Mouse (Mus musculus) c-Kit-positive CD71-negative TER-119-negative erythroid progenitor cells, embryonic 14.5 days (primary cell): ENCODE measurements at regions not wholly inside any gene's neighbourhood (a gene's known extent, or its start where the extent isn't known, plus 50 kb on each side); places are given as distances from the start of the nearest gene placed in this dataset.

ENCODE experiments used
- DNase-seq: peaks from one replicate; pipeline ENCODE4 v3.0.0-alpha.2; 2013; ENCODE audit warnings: low read depth

DNA sequence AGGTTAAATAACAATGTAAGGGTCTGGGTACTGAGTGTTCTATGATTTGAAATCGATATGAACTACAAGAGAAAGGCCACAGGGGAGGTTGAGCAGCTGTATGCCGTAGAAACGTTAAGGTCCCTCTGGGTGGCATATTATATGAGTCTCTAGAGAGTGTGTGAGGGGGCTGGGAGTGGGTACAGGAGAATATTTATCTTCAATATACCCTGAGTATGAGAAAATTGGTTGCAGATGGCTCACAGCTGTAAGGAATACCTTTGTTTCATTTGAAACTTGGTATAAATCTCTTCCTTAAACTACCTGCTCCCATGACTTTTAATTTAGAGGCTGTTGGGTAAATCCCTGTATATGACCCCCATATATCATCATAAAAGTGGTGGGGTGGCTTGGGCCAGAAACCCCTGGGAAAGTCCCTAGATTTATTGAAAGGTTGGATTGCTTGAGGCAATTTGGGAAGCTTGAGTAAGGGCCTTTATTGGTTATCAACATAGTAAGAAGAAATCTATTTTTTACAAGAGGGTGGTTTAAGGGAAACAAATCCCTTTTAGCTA, 128.7 kb upstream of the Prkg2 start:
- DNase-seq: no peak

DNA sequence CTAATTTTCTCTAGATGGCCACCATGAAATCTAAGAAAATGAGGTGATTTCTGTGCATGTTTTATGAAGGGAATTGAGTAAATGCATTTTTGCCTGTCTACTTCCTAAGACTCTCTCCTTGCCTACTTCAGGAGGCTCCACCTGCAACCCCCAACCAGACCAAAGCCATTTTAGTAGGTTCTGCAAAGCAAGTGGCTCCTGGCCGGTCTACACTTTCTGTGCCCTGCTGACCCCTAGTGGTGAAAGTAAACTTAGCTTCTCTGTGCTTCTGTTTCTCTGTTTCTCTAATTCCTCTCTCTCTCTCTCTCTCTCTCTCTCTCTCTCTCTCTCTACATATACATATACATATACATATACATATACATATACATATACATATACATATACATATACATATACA, 120.8 kb upstream of the Prkg2 start:
- peak; percentile 23 for DNase-seq

- no peak for DNase-seq
Observed at GRCm38 (mm10) chr5:99153269-99153850, 116.2 kb upstream of the Prkg2 start.

DNA sequence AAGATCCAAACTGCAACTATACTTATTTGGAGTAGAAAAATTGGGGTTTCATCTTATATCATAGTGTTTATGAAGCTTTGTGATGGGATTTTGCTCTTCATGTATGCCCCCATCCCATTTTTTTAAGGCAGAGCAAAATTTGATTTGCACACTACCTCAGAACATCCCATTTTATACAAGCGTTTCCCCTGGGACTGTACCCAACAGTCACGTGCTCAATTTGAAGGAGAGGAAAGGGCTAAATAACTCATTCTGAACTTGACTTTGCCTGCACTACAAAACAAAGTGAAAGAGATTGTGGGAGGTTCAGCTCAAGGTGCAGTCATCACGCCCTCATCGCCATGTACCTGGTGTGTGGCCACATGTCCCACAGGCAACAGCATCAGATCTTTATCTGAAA, 115.1 kb upstream of the Prkg2 start:
- no peak for DNase-seq

DNA sequence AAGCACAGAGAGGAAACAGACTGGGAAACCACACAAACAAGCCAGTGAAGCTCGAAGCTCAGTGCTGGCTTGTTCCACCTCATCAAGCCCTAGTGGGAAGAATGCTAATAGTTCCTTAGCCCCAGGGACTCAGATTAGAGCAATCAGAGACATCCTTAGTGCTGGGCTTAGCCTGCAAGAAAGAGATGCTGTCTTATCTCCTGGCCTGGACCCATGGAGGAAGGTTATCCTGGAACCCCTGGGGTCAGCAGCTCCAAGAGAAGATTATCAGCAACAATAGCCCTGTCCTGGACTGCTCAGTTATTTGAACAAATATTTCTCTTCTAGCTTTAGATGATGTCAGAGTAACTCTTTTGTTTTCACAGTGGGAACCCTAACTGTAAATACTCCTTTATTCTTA, 112.8 kb upstream of the Prkg2 start:
- DNase-seq: no peak

DNA sequence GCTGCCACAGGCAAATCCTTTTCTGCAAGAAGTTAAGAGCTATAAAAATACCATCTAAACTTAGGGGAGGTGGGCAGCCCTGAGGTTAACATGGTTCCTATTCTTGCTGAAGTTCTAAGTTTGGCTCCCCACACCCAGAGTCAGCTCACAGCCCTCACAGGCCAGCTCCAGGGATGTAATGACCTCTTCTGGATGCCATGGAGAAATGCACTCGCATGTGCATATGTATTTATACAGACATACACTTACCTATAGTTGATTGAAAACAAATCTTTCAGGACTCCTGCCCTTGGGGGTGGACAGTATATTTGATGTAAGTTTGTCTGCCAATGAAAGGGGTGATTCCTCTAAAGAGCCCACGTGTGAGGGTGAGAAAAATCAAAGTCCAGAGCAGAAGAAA, 95.5 kb upstream of the Prkg2 start:
- DNase-seq: no peak

GRCm38 (mm10) chr5:99128628-99129027, 91.5 kb upstream of the Prkg2 start:
- no peak for DNase-seq

DNA sequence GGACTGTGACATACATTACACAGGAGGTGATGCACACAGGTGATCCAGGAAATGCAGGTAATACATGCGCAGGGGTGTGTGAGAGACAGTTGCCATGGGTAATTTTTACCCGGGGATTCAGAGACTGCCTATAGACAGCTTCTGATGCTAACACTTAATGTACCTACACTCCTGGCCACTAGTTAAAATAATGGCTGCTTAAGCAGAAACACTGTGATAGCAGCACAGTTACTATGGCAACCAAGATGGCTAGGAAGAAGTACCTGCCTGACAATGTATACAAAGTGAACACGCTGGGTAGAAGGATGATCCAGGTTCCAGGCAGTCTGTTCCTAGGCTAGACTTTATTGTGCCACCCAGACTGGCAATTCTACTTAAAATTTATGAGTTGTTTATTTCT, 88.3 kb upstream of the Prkg2 start:
- no peak for DNase-seq

GRCm38 (mm10) chr5:99111755-99112154, 74.6 kb upstream of the Prkg2 start:
- no peak for DNase-seq

GRCm38 (mm10) chr5:99111235-99111634, 74.1 kb upstream of the Prkg2 start:
- DNase-seq: no peak

GRCm38 (mm10) chr5:99099727-99100116, 62.6 kb upstream of the Prkg2 start:
- no peak for DNase-seq

GRCm38 (mm10) chr5:99099014-99099726, 62.0 kb upstream of the Prkg2 start:
- DNase-seq: no peak
